Mouse (Mus musculus): ENCODE measurements around the gene Sardh.

Sardh gene

GRCm38 (mm10) chr2:27223012-27223421, 25.1 kb downstream of the Sardh start:
- no peak for DNase-seq

GRCm38 (mm10) chr2:27218569-27218968, 29.6 kb downstream of the Sardh start:
- DNase-seq, result no peak

GRCm38 (mm10) chr2:27218121-27218544, 30.0 kb downstream of the Sardh start:
- DNase-seq, result no peak

- no peak for DNase-seq
Observed at GRCm38 (mm10) chr2:27215537-27215936, 32.6 kb downstream of the Sardh start.

- DNase-seq, result peak; percentile 82 to 89
Observed at GRCm38 (mm10) chr2:27211966-27212893, 35.9 kb downstream of the Sardh start.

GRCm38 (mm10) chr2:27210676-27211210, 37.4 kb downstream of the Sardh start:
- no peak for DNase-seq

GRCm38 (mm10) chr2:27210255-27210654, 37.9 kb downstream of the Sardh start:
- peak; percentile 33 to 41 for DNase-seq

- no peak for DNase-seq
Observed at GRCm38 (mm10) chr2:27209816-27210215, 38.3 kb downstream of the Sardh start.

GRCm38 (mm10) chr2:27209370-27209769, 38.8 kb downstream of the Sardh start:
- DNase-seq, result no peak

- peak; percentile 73 to 77 for DNase-seq
Observed at GRCm38 (mm10) chr2:27207126-27207525, 41.0 kb downstream of the Sardh start.

- peak; percentile 26 to 63 for DNase-seq
Observed at GRCm38 (mm10) chr2:27206128-27206797, 41.9 kb downstream of the Sardh start.

GRCm38 (mm10) chr2:27205666-27206065, 42.5 kb downstream of the Sardh start:
- no peak for DNase-seq

- DNase-seq, result no peak
Observed at GRCm38 (mm10) chr2:27200586-27200985, 47.6 kb downstream of the Sardh start.

- no peak for DNase-seq
Observed at GRCm38 (mm10) chr2:27198551-27199246, 49.4 kb downstream of the Sardh start.

GRCm38 (mm10) chr2:27189994-27190393, 58.1 kb downstream of the Sardh start:
- no peak for DNase-seq

GRCm38 (mm10) chr2:27187531-27187930, 60.6 kb downstream of the Sardh start:
- DNase-seq, result no peak

GRCm38 (mm10) chr2:27183734-27184133, 64.4 kb downstream of the Sardh start:
- no peak for DNase-seq

- DNase-seq, result peak in 1 of 2 experiments; percentile 21
Observed at GRCm38 (mm10) chr2:27181907-27182306, 66.2 kb downstream of the Sardh start.

GRCm38 (mm10) chr2:27179101-27179500, 69.0 kb downstream of the Sardh start:
- no peak for DNase-seq

- no peak for DNase-seq
Observed at GRCm38 (mm10) chr2:27175696-27176267, 72.4 kb downstream of the Sardh start.

- DNase-seq, result no peak
Observed at GRCm38 (mm10) chr2:27174242-27174641, 73.9 kb downstream of the Sardh start.

- DNase-seq, result no peak
Observed at GRCm38 (mm10) chr2:27166999-27167398, 81.1 kb downstream of the Sardh start.

GRCm38 (mm10) chr2:27166074-27166473, 82.1 kb downstream of the Sardh start:
- no peak for DNase-seq

Data from kidney, adult 8-10 months (tissue).